Mouse (Mus musculus): ENCODE data around the gene Clcn6.
A peak's percentile ranks its signal among the peaks of the same experiment; 100 is the strongest.

Clcn6 gene

GRCm38 (mm10) chr4:148038600-148039253, at the start of gene Clcn6, which contains the start of gene Mthfr:
Gene Clcn6 (minus strand): TSS chr4:148038821.
Gene Mthfr (plus strand): TSS chr4:148039077.
- peak; percentile 100 for DNase-seq

- peak; percentile 95 for DNase-seq
Measured at GRCm38 (mm10) chr4:148087907-148088527, 49.4 kb upstream of the Clcn6 start, which contains the start of gene Agtrap. Gene Agtrap (minus strand): TSS chr4:148088031.

- no peak for DNase-seq
Measured at GRCm38 (mm10) chr4:148087091-148087906, 48.7 kb upstream of the Clcn6 start.

GRCm38 (mm10) chr4:148085907-148086305, 47.3 kb upstream of the Clcn6 start:
- no peak for DNase-seq

DNA sequence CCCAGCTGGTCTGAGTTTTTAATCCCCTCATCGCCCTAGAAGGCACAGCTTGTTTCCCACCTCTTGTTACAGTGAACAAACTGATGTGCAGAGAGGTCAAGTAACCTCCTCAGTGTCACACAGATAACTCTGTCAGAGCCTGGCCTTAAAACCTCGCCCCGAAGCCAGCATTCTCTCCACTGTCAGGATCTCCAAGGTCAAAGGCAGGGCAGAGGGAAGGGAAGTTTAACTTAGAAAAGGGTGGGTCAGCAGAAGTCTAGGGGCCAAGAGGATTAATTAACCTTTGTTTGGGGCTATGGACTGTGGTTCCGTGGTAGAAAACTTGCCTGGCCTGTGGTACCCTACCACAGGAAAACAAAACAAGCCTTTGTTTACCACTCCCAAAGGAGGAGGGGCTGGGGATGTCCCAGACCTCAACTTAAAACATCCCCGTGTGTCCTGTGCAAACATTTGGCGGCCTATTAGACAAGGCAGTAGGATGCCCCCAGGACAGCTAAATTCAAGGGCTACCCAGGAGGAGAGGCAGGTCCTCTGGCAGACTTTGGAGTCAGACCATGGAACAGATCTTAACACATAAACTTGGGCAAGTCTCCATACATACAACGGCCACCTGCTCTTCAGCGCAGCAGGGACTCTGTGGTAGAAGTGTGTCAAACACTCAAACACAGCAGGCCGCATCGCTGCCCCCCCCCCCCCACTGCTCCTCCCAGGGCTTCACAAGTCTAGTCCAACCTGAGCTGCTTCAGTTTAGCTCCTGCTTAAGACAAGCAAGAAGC, 46.7 kb upstream of the Clcn6 start:
- DNase-seq, result no peak

DNA sequence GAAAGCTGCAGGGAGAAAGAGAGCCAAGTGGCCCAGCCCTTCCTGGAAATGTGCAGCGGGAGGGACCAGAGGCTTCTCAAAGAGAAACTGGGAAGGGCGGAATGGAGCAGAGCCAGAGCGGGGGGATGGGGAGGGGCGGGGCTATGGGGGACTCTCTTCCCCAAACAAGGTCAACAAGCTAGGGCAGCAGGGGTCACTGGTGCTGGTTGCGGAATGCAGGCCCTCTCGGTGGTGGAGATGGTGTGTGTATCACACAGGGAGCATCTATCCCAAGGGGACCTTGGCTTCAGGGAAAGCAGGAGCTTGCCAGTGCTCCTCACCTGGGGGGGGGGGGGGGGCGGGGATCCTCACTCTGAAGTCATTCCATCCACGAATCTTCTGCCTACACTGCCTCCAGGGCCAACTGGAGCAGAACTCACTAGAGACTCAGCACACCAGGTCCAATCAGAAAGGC, 45.7 kb upstream of the Clcn6 start:
- no peak for DNase-seq

DNA sequence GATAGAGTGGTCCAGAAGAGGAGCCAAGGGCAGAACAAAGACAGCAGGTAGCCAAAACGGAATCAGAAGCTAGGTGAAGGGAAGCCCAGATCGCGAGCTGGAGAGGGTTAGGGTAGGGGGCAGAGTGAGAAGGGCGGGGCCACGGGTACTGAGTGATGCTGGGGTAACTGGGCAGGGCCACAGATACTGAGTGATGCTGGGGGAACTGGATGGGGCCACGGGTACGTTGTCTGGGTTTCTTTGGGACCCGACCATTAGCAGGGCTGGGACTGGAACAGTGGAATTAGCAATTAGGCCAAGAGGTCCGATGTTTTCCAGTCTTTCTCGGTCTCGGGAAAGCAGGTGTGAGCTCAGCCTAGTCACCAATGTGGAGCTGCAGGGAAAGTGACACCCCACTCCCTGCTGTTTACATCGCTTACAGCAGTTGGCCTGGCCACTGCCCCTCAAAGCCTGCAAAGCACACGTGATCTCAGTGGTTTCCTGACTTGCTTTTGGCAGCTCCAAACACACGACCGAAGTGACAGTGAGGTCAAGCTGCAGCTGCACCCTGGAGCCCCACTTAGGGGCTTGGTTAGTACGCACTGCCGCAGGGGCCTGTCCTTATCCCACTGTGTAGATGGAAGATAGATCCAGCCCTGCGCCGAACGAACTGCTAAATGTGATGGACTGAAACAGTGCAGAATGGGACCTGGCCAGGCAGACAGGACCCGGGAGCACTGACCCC, 44.7 kb upstream of the Clcn6 start:
- DNase-seq, result no peak

- DNase-seq, result no peak
Measured at GRCm38 (mm10) chr4:148082257-148083044, 43.8 kb upstream of the Clcn6 start.

DNA sequence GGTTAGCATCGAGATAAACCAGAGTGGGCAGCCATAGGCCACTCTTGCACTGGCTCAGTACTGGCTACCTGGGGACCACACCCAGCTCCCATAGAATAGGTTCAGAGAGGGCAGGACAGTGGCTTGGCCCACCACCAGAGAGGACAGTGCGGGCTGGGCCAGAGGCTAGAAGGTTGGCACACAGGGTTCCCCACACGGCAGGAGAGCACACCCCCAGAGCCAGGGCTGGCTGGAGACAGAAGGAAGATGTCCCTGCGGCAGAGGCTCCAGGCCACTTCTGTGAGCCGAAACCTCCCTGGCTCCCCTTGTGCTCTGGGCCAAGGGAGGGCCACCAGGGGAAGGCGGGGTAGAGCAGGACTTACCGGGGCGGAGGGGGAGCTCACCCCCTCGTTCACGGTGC, 42.6 kb upstream of the Clcn6 start:
- DNase-seq, result no peak

GRCm38 (mm10) chr4:148080597-148080973, 42.0 kb upstream of the Clcn6 start:
- no peak for DNase-seq

DNA sequence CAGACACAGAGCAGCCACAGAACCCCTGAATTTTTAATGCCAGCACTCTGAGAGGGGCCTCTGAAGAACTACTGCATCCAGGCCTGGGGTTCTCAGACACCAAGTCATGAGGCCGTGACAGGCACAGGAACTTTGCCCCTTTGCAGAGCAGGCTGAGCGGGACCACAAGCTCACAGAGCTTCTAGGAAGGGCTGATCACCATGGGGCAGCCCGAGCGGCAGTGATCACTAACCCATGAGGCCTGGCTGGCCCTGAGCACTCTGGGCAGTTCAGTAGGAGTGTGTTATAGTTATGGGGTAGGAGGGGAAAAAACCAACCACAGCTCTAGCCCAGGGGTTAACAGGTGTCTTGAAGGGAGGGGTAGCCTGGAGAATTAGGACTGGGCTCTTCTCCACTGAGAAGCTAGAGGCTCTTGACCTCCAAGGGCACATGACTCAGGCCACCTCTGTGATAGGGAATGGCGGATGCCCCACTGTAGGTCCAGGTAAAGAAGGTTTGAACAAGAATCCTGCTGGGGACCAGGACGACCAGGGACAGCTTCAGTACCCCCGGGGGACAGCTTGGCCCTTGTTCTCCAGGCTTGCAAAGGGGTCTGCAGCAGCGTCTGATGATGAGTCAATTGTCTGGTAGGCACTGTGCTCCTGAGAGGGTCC, 41.4 kb upstream of the Clcn6 start:
- DNase-seq, result no peak

DNA sequence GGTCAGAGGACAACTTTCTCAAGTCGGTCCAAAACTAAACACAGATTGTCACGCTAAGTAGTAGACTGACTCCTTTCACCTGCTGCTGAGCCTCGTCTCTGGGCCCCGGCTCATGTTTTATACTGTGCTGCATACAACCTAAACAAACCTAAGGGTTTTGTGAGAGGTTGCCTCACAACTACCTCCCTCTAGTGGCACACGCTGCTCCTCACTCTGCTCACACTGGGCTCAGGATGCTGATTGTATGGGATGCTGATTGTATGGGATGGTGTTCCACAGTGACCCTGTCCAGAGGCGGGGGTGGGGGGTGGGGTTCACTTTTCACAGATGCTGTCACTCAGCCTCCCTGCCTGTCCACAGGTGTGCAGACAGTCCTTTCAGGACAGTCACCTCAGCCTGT, 40.6 kb upstream of the Clcn6 start:
- no peak for DNase-seq

DNA sequence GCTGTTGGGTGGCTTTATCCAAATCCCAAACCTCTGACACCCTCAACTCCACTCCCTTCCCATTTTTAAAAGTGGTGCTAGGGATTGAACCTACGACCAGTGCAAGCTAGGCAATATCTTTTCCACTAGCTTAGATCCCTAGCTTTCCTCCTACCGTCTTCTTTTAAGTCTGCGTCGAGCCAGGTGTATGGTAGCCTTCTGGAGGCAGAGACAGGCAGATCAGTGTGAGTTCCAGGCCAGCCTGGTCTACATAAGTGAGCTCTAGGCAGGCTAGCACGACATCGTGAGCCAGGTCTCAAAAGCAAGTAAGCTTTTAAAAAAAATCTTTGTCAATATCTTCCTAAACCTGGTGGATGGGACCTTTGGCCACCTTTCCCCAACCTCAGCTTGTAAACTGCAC, 37.3 kb upstream of the Clcn6 start:
- DNase-seq, result no peak

DNA sequence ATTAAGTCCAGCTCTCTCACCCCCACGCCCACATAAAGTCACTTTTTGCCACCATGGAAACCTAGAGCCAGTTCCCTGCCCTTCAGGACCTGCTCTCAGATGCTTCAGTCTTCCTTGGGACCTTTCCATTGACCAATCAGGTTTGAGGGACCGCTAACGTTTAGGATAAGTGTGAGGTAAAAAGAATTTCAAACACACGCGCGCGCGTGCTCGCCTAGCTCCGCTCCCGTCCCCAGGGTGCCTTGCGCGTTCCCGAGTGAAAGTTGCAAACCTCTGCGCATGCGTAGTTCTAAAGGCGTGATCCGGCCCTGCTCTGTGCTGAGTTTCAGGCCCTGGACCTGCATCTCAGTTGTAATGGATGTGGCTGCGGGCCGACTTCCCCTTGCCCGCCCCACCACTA, 36.6 kb upstream of the Clcn6 start:
- DNase-seq, result peak; percentile 71

DNA sequence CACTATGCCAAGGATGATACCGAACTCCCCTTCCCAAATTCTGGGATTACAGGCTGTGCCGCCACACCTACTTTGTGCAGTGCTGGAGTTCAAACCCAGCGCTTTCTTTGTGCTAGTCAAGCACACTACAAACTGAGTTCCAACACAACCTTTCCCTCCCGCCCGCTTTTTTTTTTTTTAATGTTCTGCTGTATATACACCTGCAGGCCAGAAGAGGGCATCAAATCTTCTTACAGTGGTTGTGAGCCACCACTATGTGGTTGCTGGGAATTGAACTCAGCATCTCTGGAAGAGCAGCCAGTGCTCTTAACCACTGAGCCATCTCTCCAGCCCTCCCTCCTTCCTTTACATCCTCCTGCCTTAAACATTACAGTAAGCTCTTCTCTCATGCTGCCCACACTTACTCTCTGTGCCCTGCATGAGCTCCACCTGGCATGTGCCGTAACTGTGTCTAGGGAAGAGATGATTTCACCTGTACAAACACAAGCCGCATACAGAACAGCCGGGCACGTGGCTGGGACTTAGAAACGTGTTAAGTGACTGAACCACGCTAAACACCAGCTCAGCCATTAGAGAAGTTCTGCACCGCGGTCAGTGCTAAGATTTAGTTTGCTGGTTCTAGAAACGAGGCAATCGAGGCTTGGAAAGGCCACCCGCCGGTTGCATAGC, 36.0 kb upstream of the Clcn6 start:
- no peak for DNase-seq

GRCm38 (mm10) chr4:148071508-148071907, 32.9 kb upstream of the Clcn6 start:
- no peak for DNase-seq

DNA sequence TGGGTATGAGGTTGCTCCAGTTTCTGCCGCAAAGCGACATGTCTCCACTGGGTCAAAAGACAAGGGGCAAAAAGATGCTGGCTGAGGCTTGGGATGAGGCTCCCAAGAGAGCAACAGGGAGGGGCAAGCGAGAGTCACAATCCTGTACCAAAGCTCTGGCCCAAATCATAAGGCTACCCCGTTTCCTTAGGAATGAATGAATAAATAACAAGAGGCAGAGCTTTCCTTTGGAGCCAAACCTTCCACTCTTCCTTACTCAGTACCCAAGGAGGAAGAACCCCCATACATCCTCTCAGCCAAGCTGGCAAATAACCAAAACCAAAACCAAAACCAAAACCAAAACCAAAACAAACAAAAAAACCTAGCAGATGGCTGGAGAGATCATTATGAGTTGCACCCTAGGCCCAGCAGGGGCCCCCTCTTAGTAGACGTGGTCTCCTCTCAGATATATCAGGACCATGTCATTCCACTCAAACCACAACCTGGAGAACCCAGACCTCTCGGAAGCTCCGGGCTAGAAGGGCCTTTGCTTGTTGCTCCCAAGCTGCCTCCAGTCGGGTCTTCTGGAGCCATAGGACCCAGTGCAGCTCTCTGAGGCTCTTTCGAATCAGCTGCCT, 31.1 kb upstream of the Clcn6 start:
- no peak for DNase-seq

DNA sequence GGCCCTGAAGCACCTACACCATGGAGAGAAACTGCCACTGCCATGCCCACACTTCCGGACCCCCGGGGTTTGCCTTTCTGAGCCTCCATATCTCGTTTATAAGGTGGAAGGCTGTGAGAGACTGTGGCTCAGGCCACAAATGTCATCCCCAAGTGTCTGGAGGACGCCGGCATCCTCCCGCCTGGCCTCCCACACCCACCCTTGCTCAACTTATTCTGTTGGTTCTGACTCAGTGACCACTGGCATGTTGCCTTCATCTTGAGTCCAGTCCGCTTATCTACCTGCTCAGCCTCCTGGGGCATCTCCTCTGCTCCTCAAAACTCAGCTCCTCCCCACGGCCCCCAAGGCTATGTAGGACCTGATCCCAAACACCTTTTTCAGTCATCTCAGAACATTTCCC, 28.7 kb upstream of the Clcn6 start:
- DNase-seq, result no peak

- no peak for DNase-seq
Measured at GRCm38 (mm10) chr4:148066401-148066744, 27.8 kb upstream of the Clcn6 start.

Data from right cerebral cortex, adult 18-20 months (tissue).